Mouse (Mus musculus): Measurements from ENCODE around the gene Rab31. TPM values are rescaled to one million over a fixed set of nuclear protein-coding genes. Genes with fewer than 3 reads are reported as not detected.

Rab31 gene
- total RNA-seq, 1 experiment from 2014 or later: 30.0 TPM

DNA sequence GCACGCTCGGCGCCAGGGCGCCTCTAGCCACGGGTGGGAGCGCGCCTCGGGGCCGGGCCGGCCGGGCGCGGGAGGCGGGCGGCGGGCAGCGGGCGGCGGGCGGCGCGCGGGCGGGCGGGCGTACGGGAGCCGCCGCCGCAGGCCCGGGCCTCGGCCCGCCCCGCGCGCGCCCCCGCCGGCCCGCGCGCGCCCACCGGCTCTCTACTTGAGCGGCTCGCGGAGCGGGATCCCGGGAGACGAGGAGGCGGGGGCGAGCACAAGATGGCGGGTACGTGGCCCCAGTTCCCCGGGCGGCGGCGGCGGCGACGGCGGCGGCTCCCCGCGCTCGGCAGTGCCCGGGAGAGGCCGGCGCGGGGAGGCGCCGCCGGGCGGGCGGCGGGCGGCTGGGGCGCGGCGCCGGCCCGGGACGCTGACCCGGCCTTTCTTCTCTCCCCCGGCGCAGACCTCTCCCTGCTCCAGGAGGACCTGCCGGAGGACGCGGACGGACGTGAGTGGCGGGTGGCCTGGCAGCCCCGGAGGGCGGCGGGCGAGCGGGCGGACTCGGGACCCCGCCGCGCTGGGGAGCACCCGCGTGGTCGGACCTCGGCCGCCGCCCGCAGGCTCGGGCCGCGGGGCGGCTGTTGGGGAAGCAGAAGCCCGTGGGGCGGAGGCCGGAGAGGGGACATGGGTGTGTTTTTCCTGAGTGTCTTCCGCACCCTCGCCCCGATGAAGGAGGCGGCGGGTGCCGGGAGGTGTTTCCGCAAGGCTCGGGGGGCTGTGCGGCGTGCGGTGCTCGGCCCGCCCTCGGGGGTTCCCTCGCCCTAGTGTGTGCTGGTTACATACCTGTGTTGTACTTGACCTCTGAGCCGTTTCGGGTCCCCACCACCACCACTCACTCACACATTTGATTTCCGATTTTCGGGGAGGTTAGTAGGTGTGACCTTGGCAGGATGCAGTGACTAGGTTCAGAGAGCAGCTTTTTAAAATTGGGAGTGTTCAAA is 10.9 kb upstream of the Rab31 start:
- DNase-seq: peak; percentile 92

DNA sequence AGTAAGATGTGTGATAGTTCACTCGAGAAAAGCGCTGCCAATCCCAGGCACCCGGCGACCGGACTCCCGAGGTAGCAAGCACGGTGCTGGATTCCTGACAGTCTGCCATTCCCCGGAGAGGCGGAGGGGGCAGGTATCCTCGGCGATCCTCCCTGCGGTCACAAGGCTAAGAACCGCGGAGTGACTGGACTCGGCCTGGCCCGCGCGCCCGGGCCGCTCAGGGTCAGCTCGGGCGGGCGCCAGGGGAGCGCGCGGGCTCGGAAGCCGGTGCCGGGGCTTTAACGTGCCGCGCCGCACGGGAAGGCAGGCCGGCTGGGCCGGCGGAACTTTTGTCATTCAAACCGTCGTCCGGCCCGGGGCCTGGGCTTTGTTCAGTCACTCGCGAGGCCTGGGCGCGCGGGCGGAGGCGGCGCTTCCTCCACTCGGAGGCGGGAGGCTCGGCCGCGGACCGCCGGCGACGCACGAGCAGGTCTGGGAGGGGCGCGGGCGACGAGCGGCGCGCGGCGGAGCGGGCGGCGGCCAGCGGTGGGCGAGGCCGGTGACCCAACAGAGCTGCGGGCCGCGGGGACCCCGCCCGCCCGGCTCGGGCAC is 10.1 kb upstream of the Rab31 start, which contains the start of gene Ppp4r1:
TSS of gene Ppp4r1 (plus strand) at position 23 of the 591 bp plus-strand sequence.
- peak; percentile 93 for DNase-seq

DNA sequence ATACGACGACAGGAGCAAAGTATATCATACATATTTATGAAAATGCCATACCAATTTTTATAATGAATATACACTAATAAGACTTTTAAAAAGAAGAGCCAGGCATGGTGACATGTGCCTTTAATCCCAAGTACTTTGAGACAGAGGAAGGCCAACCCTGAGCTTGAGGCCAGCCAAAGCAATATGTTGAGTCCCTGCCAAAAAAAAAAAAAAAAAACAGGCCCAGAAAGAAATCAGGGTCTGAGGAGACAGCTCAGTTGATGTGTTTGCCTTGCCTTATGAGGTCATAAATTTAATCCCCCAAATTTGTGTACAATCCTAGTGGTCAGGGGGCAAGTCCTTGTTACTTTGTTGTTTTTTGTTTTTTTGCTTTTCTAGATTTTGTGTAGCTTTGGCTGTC is 8.4 kb upstream of the Rab31 start:
- no peak for DNase-seq

DNA sequence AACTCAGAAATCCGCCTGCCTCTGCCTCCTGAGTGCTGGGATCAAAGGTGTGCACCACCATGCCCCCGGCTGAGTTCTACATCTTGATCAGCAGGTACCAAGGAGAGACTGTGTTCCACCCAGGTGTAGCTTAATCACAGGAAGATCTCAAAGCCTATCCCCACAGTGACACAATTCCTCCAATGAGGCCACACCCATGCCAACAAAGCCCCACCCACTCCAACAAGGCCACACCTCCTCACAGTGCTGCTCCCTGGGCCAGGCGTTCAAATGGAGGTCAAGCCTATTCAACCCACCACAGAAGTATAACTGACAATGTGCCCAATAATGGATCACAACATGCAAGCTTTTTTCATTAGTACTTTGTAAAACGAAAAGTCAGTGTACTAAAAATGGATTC is 4.9 kb upstream of the Rab31 start:
- no peak for DNase-seq

DNA sequence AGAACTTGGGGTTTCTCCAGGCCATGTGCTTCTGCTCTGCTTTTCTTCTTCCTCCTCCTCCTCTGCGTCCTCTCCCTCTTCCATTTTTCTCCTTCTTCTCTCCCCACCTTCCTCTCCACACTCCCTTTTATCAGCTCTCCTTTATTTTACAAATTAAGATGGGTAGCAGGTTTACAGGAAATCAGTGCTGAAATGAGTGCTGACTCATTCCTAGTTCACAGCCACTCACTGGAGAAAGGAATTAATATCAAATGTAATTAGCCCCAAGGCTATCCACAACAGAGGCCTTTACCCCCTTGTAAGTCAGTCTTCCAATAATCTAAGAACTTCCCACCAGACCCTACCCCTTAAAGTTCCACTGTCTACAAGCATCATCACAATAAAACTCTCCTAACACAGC is 3.7 kb upstream of the Rab31 start:
- no peak for DNase-seq

DNA sequence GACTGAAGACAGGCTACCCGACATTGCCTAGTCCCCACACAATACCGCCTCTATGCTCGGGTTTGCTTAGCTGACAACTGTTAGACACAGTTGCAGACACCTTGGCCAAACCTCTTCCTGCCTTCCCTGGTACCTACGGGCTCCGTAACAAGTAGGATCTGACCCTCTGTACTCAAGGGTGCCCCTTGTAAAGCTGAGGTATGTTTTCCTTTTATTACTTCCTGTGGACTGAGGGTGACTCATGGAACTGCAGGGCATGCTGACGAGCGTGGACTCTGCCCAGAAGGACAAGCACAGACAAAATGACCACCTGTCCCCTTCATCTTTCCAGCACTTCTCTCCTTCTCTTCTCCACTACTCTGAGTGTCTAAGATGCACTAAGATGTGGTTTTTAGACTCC is 1.9 kb upstream of the Rab31 start:
- peak; percentile 23 for DNase-seq

DNA sequence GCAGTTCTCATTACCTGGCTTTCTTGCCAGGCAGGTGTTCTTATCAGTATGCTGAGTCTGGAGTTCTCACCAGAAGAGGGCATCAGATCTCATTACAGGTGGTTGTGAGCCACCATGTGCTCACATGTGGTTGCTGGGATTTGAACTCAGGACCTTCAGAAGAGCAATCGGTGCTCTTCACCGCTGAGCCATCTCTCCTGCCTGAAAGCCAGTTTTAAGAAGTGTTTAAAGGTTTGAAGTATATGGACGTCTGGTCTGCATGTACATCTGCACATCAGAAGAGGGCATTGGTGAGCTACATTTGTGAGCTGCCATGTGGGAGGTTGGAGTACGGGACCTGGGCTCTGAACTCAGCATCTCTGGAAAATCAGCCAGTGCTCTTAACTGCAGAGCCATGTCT is 1.1 kb upstream of the Rab31 start:
- DNase-seq: peak; percentile 23

DNA sequence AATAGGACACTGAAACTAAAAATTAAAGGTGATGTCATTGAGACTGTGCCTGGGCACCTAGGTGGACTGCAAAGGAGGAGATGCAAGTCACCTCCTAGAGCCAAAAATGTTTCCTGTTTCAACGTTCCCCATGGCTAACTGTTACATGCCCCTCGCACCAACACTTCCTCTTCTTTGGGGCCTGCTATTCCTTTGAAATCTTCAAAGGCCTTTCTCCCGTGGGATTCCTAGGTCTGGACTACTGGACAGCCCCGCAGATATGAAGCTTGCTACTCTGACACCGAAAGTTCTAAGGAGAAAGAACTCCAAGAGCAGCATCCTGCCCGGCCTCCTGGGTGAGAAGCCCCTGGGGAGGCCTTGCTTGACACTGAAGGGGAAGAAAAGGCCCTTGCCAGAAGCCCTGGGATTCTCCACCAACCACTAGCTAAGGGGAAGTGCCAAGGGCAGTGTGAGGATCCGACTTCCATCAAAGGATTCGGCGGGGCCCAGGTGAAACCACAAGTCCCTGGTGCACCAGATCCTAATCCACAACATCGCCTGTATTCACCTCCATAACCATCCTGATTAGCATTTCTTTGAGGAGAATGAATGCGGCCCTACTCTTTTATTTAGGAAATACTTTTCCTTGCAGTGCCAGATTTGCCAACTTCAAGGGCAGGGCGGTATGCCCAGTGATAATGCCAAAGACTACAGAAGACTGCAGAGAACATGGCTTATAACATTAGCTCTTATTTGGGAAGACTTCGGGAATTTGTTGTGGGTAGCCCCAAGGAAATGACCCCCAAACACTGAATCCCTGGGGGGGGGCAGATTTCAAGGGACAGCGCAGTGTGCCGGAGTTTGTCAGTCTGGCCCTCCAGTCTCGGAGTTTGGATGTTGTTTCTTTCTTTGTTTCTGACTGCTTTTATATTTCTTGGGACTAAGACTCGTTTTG is 1.3 kb downstream of the Rab31 start:
- DNase-seq: peak; percentile 62

DNA sequence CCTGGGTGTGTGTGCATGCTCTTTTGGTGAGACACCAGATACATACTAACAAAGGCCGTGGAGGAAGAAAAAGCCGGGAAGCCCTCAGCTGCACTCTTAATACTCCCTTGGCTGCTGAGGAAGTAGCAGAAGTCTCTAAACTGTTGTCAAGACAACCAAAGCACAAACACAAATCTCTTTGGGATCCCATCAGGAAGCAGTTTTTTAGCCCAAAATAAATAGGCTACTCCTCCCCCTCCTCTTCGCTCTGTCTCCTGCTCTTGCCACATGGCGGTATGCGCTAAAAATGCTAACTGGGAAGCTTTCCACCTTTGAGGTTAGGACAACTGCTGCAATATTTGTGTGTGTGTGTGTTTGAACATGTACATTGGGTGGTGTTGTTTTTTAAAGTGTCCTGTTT is 4.1 kb downstream of the Rab31 start:
- no peak for DNase-seq

DNA sequence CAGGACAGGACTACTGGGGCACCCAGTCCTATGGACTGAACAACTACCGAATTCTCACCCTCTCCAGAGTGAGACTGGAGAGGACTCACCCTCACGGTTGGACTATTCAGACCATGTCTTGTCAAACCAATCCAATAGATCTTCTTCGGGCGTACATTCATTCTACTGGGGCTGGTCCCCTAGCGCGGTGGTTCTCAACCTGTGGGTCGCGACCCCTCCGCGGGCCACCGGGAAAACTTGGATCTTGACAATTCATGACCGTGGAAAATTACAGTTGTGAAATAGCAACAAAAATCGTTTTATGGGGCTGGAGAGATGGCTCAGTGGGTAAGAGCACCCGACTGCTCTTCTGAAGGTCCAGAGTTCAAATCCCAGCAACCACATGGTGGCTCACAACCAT is 9.3 kb downstream of the Rab31 start:
- no peak for DNase-seq

DNA sequence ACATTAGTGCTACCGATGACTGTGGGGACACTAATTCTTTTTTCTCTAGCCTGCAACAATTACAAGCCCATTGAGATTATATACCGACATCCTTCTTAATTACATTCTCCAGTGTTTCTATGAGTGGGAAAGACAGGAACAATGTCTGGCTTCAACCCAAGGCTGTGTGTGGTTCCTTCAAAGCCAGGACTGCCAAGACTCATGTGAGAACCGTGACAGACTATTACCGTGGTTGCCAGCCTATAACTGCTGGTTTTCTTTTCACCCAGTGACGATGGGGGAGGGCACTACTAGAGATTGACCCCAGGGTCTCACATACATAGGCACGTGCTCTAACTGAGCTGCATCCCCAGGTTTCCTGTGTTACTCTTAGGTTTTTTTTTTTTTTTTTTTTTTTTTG is 15.4 kb downstream of the Rab31 start:
- no peak for DNase-seq

DNA sequence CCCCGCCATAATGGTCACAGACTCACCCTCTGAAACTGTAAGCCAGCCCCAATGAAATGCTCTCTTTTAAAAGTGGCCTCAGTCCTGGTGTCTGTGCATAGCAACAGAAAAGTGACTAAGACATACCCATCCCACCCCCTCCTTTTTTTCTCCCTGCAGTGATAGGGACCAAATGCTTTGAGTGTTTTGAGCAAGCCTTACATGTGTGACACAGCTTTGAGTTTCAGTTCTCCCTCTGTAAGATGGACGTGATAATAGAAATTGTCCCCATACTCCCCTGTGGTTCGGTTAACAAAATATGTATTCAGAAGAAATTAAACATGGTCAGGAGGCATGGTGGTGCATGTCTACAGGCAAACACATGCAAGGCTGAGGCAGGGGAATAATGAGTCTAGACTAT is 16.7 kb downstream of the Rab31 start:
- no peak for DNase-seq

DNA sequence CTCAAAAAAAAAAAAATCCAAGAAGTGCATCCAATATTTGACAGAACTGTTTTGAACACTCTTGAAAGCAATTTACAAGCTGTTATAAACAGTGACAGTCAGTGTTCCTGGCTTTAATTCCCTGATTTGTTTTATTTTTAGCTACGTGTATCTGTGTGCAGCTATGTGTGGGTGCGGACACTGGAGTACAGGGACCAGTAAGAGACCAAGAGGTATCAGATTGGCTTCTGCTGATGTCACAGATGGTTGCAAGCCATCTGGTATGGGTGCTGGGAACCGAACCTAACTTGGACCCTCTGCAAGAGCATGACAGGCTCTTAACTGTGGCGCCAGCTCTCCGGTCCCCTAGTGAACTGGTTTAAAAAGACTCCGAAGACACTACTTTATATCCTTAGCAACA is 19.4 kb downstream of the Rab31 start:
- no peak for DNase-seq

DNA sequence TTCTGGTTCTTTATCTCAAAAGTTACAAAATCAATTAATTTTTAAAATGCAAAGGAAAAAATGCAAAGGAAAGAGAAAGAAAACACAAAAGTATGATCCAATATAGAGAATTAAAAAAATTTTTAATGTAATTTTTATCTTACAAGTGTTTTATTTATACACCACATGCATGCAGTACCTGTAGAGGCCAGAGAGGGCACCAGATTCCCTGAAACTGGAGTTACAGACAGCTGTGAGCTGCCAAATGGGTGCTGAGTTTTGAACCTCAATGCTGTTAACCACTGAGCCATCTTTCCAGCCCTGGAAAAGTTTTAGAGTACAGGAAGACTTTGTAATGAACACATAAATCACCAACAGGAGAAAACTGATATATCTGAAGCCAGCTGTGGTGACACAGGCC is 22.3 kb downstream of the Rab31 start:
- no peak for DNase-seq

DNA sequence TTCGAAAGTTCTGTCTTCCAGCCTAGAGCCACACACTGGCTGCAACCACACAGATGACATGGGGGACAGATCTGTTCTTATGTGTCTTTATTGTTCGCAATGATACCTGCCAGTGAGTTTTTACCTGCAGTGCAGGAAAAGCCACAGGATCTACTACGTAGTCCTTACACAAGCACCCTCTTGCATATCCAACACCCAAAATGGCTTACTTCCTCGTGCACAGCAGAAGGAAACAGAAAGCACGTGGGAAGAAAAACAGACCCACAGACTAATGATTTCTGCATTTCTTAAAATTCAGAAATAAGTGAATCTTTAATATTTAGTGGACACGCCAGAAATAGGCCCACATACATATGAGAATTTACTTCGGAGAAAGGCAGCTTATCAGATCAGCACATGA is 22.7 kb downstream of the Rab31 start:
- DNase-seq: no peak

DNA sequence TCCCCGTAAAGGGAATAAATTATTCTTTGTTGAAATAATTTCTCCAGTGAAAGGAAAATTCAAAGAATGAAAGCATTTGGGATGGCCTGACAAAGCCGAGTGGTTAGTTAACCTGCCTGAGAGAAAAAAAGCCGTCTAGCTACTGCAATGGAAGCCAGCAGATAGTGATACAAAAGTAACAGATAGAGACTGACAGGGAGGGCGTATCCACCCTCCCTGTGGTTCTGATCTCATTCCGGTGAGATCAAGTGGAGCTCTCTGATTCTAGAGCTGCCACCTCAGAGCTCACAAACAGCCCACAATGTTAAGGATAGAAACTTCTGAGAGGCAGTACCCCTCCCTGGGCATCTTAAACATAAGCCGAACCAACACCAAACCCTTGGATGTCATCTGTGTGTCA is 23.6 kb downstream of the Rab31 start:
- DNase-seq: no peak

DNA sequence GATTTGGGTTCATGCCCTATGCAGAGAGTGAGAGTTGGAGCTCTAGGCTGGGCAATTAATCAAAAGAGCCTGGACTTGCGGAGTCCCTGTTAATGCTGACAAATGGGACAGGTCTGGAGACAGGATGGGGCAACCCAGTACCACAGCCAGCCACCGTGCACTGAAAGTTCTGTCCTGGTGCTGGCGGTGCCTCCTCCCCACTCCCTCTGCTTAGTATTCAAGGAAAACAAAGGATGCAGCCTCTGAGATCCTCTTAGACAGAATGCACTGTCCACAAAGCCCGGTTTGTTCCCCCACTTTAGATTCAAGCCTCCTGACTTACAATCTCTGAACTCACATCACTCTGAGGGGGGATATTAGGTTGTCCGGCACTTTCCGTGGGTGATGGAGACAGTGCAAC is 26.2 kb downstream of the Rab31 start:
- no peak for DNase-seq

DNA sequence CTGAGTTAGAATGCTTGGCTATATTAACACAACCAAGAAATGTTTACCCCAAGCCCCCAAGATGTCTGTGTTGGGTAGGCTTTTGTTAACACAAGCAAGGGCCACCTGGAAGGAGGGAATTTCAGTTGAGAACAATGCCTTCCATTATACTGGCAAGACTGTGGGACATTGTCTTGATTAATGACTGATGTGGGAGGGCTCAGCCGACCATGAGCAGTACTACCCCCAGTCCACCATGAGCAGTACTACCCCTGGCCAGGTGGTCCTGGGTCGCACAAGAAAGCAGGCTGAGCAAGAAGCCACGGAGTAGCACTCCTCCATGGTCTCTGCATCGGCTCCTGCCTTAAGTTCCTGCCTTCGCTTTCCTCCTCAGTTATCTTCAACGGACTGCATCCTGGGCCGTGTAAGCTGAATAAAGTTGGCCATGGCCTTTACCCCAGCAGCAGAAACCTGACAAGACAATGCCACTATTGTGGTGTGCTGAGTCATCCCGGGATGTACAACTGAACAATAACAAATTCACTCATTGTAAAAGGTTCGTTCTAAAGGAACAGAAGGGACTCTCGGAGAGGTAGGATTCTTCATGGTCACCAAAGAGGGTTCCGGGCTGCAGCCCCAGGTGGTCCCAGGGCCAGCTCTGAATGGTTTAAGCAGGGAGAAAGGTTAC is 28.8 kb downstream of the Rab31 start:
- DNase-seq: no peak

DNA sequence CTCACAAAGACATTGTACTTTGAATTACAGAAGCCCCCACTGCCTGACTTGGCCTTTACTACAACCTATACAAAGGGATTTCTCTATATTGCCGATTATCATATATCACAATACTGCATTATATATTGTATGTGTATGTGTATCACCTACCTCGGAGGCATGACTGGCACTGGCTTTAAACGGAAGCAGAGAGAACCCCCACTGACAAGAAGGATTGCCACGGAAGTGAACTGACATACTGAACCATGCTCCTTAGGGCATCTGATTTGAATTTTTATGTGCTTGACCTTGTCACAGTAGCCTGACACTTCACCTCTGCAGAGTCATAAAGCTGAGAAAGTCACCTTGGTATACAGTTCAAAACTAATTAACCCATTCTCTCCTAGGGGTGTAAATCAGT is 29.6 kb downstream of the Rab31 start:
- no peak for DNase-seq

DNA sequence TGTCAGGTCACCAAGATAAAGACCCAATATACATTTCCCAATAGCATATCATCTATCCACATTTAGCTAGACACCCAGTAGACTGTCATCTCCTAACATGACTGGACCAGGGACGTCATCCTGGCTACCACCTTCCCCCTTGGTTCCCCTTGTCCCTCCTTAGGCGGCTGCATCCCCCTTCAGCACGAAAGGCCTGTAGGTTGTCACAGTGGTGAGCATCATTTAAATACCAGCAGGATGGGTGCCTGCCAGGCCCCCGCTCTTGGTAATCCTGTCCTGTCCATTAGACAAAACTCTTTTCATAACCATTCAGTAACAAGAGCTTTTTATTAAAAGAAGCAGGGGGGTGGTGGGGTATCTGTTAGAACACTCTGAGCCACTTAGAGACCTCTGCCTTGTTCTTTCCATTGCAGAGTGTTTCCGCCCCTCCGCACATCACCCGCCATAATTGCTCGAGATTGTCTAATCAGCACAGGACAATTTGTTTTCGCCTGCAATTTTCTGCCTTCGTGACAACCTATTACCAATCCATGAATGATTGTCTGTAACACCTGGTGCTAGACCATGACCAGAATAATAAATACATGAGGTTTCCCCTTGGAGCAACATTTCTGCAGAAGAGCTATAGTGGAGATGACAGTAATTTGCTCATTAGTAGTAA is 30.2 kb downstream of the Rab31 start:
- no peak for DNase-seq

DNA sequence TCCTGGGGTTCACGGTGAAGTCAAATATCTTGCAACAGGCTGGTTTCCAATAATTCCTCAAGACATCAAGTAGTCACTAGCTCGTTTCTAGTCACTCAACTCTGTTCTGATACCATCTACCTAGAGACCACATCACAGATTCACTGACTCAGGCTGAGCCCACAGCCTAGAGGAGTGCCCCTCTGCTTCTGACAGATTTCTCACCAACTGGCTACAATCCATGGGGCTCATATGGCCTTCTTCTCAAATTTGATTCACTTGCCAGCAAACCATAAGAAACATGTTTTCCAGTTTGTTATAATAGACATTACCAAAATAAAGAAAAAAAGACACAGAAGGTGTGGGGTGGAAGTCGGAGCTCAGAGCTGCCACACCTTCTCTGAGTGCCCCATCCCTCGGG is 31.0 kb downstream of the Rab31 start:
- DNase-seq: no peak

All from adrenal gland, postnatal 14 days (tissue).